Mouse (Mus musculus): Measurements from ENCODE around the gene Plekha1.
A peak's percentile ranks its signal among the peaks of the same experiment; 100 is the strongest.

The Plekha1 gene

GRCm38 (mm10) chr7:130922981-130923731 lies 57.6 kb downstream of the Plekha1 start:
- no peak for DNase-seq

GRCm38 (mm10) chr7:130930401-130930800 lies 64.8 kb downstream of the Plekha1 start:
- no peak for DNase-seq

GRCm38 (mm10) chr7:130932921-130933320 lies 67.4 kb downstream of the Plekha1 start:
- DNase-seq, result no peak

- DNase-seq, result no peak
Measured at GRCm38 (mm10) chr7:130934654-130935053, 69.1 kb downstream of the Plekha1 start.

DNA sequence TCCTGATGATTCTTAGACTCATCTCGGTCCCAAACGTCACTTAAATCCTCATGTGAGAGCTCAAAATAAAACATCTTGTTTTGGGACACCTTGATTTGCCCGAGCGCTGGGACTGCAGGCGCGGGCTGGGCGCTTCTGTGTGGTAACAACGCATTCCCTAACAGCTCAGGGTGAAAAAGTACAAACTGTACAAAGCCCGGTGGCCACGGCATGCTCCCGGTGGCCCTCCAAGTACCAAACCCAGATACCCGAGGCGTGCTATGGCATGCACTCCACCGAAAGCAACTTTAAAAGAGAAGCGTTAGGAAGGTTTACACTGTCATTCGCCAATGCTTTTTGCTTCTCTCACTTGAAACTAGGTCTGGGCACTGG lies 69.9 kb downstream of the Plekha1 start:
- DNase-seq, result no peak

- peak; percentile 78 for DNase-seq
Measured at GRCm38 (mm10) chr7:130935793-130936471, 70.4 kb downstream of the Plekha1 start, which contains the start of gene Htra1. Gene Htra1, plus strand, starts transcription at chr7:130936111.

DNA sequence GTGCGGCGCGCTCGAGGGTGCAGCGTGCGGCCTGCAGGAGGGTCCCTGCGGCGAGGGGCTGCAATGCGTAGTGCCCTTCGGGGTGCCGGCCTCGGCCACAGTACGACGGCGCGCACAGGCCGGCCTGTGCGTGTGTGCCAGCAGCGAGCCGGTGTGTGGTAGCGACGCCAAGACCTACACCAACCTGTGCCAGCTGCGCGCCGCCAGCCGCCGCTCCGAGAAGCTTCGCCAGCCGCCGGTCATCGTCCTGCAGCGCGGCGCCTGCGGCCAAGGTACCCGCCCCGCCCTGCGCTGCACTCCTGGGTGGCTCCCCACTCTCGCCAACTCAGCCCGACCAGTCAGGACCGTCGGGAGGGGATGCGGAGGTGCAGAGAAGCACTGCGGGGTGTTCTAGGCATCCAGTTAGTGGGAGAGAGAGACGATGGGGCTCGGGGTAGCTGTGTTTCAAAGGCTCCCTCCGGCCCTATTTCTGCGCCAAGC lies 71.0 kb downstream of the Plekha1 start:
- peak; percentile 67 for DNase-seq

- peak; percentile 29 for DNase-seq
Measured at GRCm38 (mm10) chr7:130937266-130937841, 71.8 kb downstream of the Plekha1 start.

GRCm38 (mm10) chr7:130938005-130938404 lies 72.4 kb downstream of the Plekha1 start:
- no peak for DNase-seq

- DNase-seq, result peak; percentile 25
Measured at GRCm38 (mm10) chr7:130938896-130939295, 73.3 kb downstream of the Plekha1 start.

DNA sequence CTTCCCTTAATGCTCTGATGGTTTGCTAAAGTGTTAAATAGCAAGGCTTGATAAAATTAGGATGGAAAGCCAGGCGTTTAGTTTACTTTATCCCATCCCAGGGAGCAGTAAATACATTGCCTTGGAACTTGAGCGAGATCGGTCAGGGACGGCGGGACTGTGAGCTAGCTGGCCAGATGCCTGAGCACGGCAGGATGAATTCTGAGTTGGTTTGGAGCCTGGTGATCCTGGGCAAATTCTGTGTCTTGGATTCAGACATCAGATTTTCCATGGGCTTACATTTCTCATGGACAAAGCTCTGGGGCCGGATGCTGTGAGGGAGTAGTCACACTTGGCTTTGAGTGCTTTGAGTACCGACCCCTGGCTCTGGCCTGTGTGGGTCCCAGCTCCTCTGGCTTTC lies 75.2 kb downstream of the Plekha1 start:
- DNase-seq, result no peak

DNA sequence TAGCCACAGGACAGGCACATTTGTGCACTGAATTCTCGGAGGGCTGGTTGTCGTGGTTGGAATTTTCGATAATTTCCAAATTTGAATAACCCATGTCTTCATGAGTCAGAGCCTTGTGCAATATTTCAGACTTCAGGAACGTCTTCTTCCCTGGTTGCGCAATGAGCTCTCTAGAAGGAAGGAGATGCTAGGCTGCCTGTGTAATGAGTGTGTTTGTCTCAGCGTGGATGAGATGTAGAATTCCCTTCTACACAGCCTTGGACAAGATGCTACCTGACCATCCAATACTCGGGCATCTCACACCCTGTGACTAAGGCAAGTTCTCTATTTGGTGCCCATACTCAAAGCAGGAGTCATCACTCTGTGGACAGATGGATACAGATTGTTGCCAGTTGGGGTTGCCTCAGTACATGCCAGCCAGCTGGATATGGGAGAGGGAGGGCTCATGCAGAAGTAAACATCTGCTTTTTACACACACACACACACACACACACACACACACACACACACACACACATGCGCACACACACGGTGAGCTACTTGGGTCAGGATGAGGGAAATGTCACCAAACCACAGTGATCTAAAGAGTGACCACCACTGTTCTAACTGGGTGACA lies 77.8 kb downstream of the Plekha1 start:
- DNase-seq, result no peak

DNA sequence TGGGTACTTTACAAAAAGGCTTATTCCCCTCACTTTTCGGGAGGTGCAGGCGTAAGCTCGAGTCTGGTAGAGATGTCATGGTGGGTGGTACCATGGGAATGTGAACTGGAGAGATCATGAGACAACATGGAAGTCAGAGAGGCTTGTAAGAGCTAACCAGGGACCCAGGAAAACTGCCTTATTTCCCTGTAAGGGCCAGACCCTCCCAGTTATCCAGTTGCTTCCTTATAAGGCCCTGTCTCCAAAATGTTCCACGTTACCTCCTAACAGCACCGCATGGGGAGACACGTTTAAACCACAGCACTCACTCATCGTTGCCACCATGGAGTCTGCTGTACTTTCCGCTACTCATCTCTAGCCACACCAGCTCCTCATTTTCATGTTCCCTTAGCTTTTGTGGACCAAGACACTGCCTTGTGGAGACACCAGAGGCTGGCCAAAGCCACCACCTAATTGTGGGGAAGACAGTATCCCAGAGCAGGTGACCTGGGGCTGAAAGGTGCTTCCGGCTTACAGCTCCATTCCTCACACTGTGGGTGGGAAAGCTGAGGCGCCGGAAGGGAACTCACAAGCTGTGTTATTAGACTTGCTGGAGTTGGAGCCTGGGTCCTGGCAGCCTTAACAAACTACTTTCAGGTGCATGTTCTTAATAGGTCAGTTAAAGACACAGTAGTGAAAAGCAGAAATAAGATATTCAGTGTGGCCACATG lies 79.4 kb downstream of the Plekha1 start:
- DNase-seq, result no peak

DNA sequence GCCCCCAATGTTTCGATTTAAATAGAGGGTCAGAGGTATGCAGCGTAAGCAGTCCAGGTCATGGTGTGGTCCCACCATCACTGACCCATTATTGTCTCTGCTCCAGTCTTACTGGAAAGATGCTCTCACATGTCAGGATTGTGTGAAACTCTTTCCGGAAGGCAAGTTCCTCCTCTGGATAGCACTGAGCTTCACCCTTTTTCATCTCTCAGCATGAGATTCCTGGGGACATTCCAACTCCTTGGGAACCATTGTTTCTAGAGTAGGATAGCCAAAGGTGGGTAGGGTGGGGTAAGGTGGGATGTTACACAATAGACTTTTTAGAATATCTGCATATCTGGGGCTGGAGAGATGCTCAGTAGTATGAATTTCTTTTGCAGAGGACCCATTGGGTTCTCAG lies 80.2 kb downstream of the Plekha1 start:
- no peak for DNase-seq

GRCm38 (mm10) chr7:130946303-130946702 lies 80.7 kb downstream of the Plekha1 start:
- no peak for DNase-seq

DNA sequence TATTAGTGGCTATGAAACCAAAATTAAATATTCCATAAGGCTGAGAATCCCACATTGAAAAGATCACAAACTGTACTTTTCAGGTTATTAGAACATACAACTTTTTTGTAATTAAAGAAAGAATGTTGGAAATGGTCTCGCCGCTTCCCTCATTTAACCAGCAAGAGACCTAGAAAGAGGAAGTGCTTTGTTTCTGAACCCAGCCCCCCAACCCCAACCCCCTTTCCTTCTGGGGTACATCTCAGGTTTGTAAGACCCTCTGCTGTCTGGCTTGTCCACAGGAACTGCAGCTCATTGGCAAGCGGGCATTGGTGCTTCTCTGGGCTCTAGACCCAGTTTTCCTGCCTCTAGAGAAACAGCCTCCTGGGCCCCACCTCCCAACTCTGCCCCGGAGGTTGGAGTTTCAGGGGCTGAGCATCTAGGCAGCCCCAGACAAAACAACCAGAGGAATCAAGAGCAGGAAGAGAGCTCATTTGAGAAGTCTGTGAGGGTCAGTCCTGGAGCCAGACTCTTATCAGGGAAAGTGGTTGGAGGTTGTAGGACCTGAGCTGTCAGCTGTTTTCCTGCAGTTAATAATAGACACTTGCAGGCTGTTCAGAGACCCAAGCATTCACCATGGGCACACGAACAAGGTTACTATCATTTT lies 83.1 kb downstream of the Plekha1 start:
- DNase-seq, result no peak

DNA sequence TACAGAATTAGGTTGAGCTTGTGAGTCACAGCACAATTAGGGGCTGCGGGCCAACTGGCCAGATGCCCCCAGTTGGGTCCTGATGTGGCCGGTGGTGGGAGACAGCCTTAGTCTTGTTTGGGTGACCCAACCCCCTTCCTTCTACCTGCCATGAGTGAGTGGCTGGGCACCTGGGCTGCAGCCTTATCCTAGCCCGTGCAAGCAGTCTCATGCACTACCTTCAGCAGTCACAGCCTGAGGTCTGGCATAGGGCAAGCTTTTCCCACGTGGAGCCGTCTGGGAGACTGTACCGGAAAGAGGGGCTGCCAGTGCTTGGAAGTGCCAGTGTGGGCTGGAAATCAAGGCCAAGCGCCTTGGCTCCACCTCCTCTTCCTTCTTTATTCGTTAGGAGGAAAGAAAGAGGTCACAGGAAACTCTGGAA lies 83.8 kb downstream of the Plekha1 start:
- peak; percentile 40 for DNase-seq

DNA sequence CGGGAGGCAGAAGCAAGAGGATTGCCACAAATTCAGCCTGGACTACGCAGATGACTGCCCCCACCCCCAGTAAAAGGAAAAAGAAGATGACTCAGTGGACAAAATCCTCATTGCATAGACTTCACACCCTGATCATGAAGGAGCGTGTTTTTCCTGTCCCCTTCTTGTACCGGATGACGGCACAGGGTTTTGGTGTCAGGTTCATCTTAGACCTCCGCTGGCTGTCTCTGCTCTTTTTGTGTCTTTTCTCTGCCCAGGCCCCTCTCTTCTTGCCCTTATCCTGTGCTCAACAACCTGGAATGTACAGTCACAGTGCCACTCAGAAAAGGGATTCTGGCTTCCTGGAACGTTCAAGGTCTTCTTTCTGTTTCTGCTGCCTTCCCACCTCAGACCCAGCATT lies 84.9 kb downstream of the Plekha1 start:
- DNase-seq, result no peak

DNA sequence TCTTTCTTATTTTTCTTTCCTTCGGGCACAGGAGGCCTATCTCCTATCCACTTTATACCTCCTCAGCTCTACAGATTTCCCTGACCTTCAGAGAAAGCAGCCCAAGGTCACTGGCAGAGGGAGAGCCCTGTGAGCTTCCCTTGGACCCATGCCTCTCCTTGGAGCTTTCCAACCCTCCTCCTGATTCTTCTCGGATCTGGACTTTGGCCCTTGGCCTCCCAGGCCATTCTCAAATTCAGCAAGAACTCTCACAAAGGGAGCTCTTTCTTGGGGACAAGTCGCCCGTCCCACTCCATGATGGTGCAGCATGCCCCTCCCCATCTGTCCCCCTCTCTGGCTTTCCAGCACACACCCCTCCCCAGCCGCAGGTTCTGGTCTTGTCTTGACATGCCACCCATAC lies 85.4 kb downstream of the Plekha1 start:
- DNase-seq, result peak; percentile 60

GRCm38 (mm10) chr7:130953376-130953775 lies 87.8 kb downstream of the Plekha1 start:
- DNase-seq, result no peak

DNA sequence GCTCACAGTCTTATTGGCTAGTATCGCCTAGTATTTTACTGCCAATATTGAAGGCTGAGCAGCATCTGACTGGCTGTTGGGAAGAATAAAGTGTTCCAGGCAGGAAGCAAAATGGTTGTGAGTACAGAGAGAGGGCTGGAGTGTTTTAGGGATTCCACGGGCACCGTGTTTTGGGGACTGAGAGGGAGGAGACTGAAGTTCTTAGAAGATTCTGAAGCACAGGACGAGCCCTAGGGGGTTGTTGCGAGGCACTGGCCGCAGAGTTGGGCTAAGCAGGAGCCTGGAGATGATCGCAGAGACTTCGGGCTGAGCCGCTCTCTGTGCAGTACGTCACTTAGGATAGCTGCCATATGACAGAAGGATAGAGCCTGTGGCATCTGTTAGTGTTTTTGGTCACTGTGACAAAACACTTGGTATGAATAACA lies 88.6 kb downstream of the Plekha1 start:
- no peak for DNase-seq

- DNase-seq, result peak; percentile 53
Measured at GRCm38 (mm10) chr7:130958551-130958950, 93.0 kb downstream of the Plekha1 start.

All from kidney, adult 18-20 months (tissue).